Mouse (Mus musculus) stomach, embryonic 16.5 days (tissue): ENCODE data around the gene Elovl6. TPM values are rescaled to one million over a fixed set of nuclear protein-coding genes. Genes with fewer than 3 reads are reported as not detected.

Source experiments
- ATAC-seq: fragments of 200-750 bp; cut with Nextera tagmentation; 2 replicates; pipeline ENCODE4 v1.8.0; 2017; ENCODE audit warnings: moderate number of reproducible peaks, moderate TSS enrichment; ENCODE audit not compliant: insufficient read depth, low FRiP score
- H3K27ac ChIP-seq: fragments of 300-500 bp; sonication (generic); 2 replicates; pipeline ENCODE4 v1.5.1; 2014; ENCODE audit warnings: low read length
- H3K27me3 ChIP-seq: fragments of 300-500 bp; sonication (generic); 2 replicates; pipeline ENCODE4 v1.6.1; 2014; ENCODE audit warnings: low read length, control low read depth, mixed read lengths; ENCODE audit not compliant: control insufficient read depth, insufficient read depth
- H3K36me3 ChIP-seq: fragments of 300-500 bp; sonication (generic); 2 replicates; pipeline ENCODE4 v1.6.1; 2014; ENCODE audit warnings: low read length; ENCODE audit not compliant: control insufficient read depth, insufficient read depth
- H3K4me1 ChIP-seq: fragments of 300-500 bp; sonication (generic); 2 replicates; pipeline ENCODE4 v1.6.1; 2014; ENCODE audit warnings: low read length, control low read depth, mixed read lengths; ENCODE audit not compliant: control insufficient read depth, insufficient read depth
- H3K4me2 ChIP-seq: fragments of 300-500 bp; sonication (generic); 2 replicates; pipeline ENCODE4 v1.6.1; 2014; ENCODE audit warnings: low read depth, low read length, mixed read lengths
- H3K4me3 ChIP-seq: fragments of 300-500 bp; sonication (generic); replicated peaks from 2 replicates; pipeline ENCODE4 v1.5.1; 2014; ENCODE audit warnings: mild to moderate bottlenecking, low read length
- H3K9ac ChIP-seq: fragments of 300-500 bp; sonication (generic); 2 replicates; pipeline ENCODE4 v1.6.1; 2014; ENCODE audit warnings: low read length
- H3K9me3 ChIP-seq: fragments of 300-500 bp; sonication (generic); replicated peaks from 2 replicates; pipeline ENCODE4 v1.6.1; 2016; ENCODE audit warnings: low read length, control low read depth; ENCODE audit not compliant: control insufficient read depth
- WGBS: fragments of 180-500 bp; shearing (Covaris S2); extraction: QIAGEN DNeasy Blood & Tissue Kit; methylation state at CpG from one replicate; pipeline ENCODE4 v1.1.7; 2014; 5-methylcytosine and 5-hydroxymethylcytosine counted together
- polyA plus RNA-seq: library from polyadenylated mRNA; unstranded; fragments of >200 nt; fragmentation: Nextera tagmentation; extraction: Ambion mirVana; gene quantifications from 2 replicates; pipeline ENCODE4 v1.2.1, GENCODE M21; 2015

Elovl6 gene
- polyA plus RNA-seq, 1 experiment from 2014 or later = 27.5 TPM

- H3K4me3 ChIP-seq = no peak overlapping the region
- no peak overlapping the region for H3K4me2 ChIP-seq
- no peaks in the 10 kb centered on the region for H3K9me3 ChIP-seq
- peaks cover 8% of the 10 kb centered on the region; the same call in 1 of the 2 replicates for H3K4me1 ChIP-seq
- H3K9ac ChIP-seq = no peak overlapping the region
- no peaks in the 10 kb centered on the region for H3K36me3 ChIP-seq
- H3K27me3 ChIP-seq = no peaks in the 10 kb centered on the region
- ATAC-seq = no peak
- WGBS = 69% methylated on average over 7 of the region's 7 CpGs
- peak overlapping the region; percentile 50; the same call in 1 of the 2 replicates for H3K27ac ChIP-seq
These were observed 25.4 kb downstream of the Elovl6 start for GRCm38 (mm10) chr3:129557566-129557965.

- Histone ChIP-seq H3K9me3 (no peaks in the 10 kb centered on the region), H3K4me3 (no peak overlapping the region), H3K36me3 (no peaks in the 10 kb centered on the region), H3K9ac (no peak overlapping the region), H3K27me3 (no peaks in the 10 kb centered on the region), H3K4me1 (0 out of 2 replicates have a peak, but pooled peaks cover 5% of the 10 kb centered on the region), H3K27ac (peak overlapping the region; percentile 50), H3K4me2 (no peak overlapping the region)
- 72% methylated on average over 22 of the region's 22 CpGs for WGBS
- no peak for ATAC-seq
These were observed 26.1 kb downstream of the Elovl6 start for GRCm38 (mm10) chr3:129558016-129558955.

- H3K4me1 ChIP-seq = 0 out of 2 replicates have a peak, but pooled peaks cover 5% of the 10 kb centered on the region
- H3K4me2 ChIP-seq = no peak overlapping the region
- no peaks in the 10 kb centered on the region for H3K36me3 ChIP-seq
- no peak overlapping the region for H3K4me3 ChIP-seq
- H3K27ac ChIP-seq = no peak overlapping the region
- no peak for ATAC-seq
- no peak overlapping the region for H3K9ac ChIP-seq
- no peaks in the 10 kb centered on the region for H3K27me3 ChIP-seq
- WGBS = 93% methylated on average over 9 of the region's 9 CpGs
- H3K9me3 ChIP-seq = no peaks in the 10 kb centered on the region; the same call in 1 of the 2 replicates
These were observed 27.9 kb downstream of the Elovl6 start for GRCm38 (mm10) chr3:129560068-129560467.

GRCm38 (mm10) chr3:129561011-129561410, 28.9 kb downstream of the Elovl6 start:
- Histone ChIP-seq H3K9ac (no peak overlapping the region), H3K9me3 (no peaks in the 10 kb centered on the region; the same call in 1 of the 2 replicates), H3K27ac (no peak overlapping the region), H3K4me1 (peaks cover 12% of the 10 kb centered on the region; the same call in 1 of the 2 replicates), H3K4me2 (no peak overlapping the region), H3K36me3 (no peaks in the 10 kb centered on the region), H3K4me3 (no peak overlapping the region), H3K27me3 (no peaks in the 10 kb centered on the region)
- ATAC-seq = no peak
- WGBS = 82% methylated on average over 10 of the region's 10 CpGs

- no peak overlapping the region for H3K27ac ChIP-seq
- no peak for ATAC-seq
- H3K9ac ChIP-seq = no peak overlapping the region
- H3K4me1 ChIP-seq = peaks cover 20% of the 10 kb centered on the region
- H3K4me2 ChIP-seq = no peak overlapping the region
- 78% methylated on average over 2 of the region's 2 CpGs for WGBS
- H3K4me3 ChIP-seq = no peak overlapping the region
- no peaks in the 10 kb centered on the region for H3K36me3 ChIP-seq
- no peaks in the 10 kb centered on the region for H3K27me3 ChIP-seq
- H3K9me3 ChIP-seq = no peaks in the 10 kb centered on the region; the same call in 1 of the 2 replicates
These were observed 29.7 kb downstream of the Elovl6 start for GRCm38 (mm10) chr3:129561853-129562252.

GRCm38 (mm10) chr3:129562411-129562810, 30.3 kb downstream of the Elovl6 start:
- ATAC-seq = no peak
- 85% methylated on average over 4 of the region's 4 CpGs for WGBS

GRCm38 (mm10) chr3:129563807-129564206, 31.7 kb downstream of the Elovl6 start:
- Histone ChIP-seq H3K36me3 (no peaks in the 10 kb centered on the region), H3K4me2 (no peak overlapping the region), H3K4me3 (no peak overlapping the region), H3K27me3 (no peaks in the 10 kb centered on the region), H3K4me1 (peaks cover 19% of the 10 kb centered on the region), H3K27ac (no peak overlapping the region), H3K9me3 (no peaks in the 10 kb centered on the region; the same call in 1 of the 2 replicates), H3K9ac (no peak overlapping the region)
- WGBS = 95% methylated on average over 4 of the region's 4 CpGs
- ATAC-seq = no peak

More at GRCm38 (mm10) chr3:129562411-129562810, 30.3 kb downstream of the Elovl6 start:
- Histone ChIP-seq H3K4me3 (no peak overlapping the region), H3K27me3 (no peaks in the 10 kb centered on the region), H3K9me3 (no peaks in the 10 kb centered on the region; the same call in 1 of the 2 replicates), H3K36me3 (no peaks in the 10 kb centered on the region), H3K4me1 (peaks cover 19% of the 10 kb centered on the region), H3K27ac (no peak overlapping the region), H3K4me2 (no peak overlapping the region), H3K9ac (no peak overlapping the region)

- Histone ChIP-seq H3K27me3 (no peaks in the 10 kb centered on the region), H3K9me3 (no peaks in the 10 kb centered on the region; the same call in 1 of the 2 replicates), H3K4me1 (peaks cover 19% of the 10 kb centered on the region), H3K27ac (no peak overlapping the region), H3K4me2 (no peak overlapping the region), H3K4me3 (no peak overlapping the region), H3K9ac (no peak overlapping the region), H3K36me3 (no peaks in the 10 kb centered on the region)
- 80% methylated on average over 2 of the region's 2 CpGs for WGBS
- no peak for ATAC-seq
These were observed 32.7 kb downstream of the Elovl6 start for GRCm38 (mm10) chr3:129564852-129565251.

GRCm38 (mm10) chr3:129565458-129565857, 33.3 kb downstream of the Elovl6 start:
- Histone ChIP-seq H3K4me3 (no peak overlapping the region), H3K9me3 (no peaks in the 10 kb centered on the region; the same call in 1 of the 2 replicates), H3K27ac (peak overlapping the region; percentile 36; the same call in 1 of the 2 replicates), H3K4me1 (peaks cover 19% of the 10 kb centered on the region), H3K4me2 (no peak overlapping the region), H3K9ac (no peak overlapping the region), H3K27me3 (no peaks in the 10 kb centered on the region), H3K36me3 (no peaks in the 10 kb centered on the region)
- 78% methylated on average over 8 of the region's 8 CpGs for WGBS
- 0 out of 2 replicates have a peak, but pooled peaks have one; percentile 28 for ATAC-seq
